Mouse (Mus musculus) stomach, embryonic 16.5 days (tissue): ENCODE measurements at regions not wholly inside any gene's neighbourhood (a gene's known extent, or its start where the extent isn't known, plus 50 kb on each side); places are given as distances from the start of the nearest gene placed in this dataset.

Source experiments
- ATAC-seq: fragments of 200-750 bp; cut with Nextera tagmentation; 2 replicates; pipeline ENCODE4 v1.8.0; 2017; ENCODE audit warnings: moderate number of reproducible peaks, moderate TSS enrichment; ENCODE audit not compliant: insufficient read depth, low FRiP score
- H3K27ac ChIP-seq: fragments of 300-500 bp; sonication (generic); 2 replicates; pipeline ENCODE4 v1.5.1; 2014; ENCODE audit warnings: low read length
- H3K27me3 ChIP-seq: fragments of 300-500 bp; sonication (generic); 2 replicates; pipeline ENCODE4 v1.6.1; 2014; ENCODE audit warnings: low read length, control low read depth, mixed read lengths; ENCODE audit not compliant: control insufficient read depth, insufficient read depth
- H3K36me3 ChIP-seq: fragments of 300-500 bp; sonication (generic); 2 replicates; pipeline ENCODE4 v1.6.1; 2014; ENCODE audit warnings: low read length; ENCODE audit not compliant: control insufficient read depth, insufficient read depth
- H3K4me1 ChIP-seq: fragments of 300-500 bp; sonication (generic); 2 replicates; pipeline ENCODE4 v1.6.1; 2014; ENCODE audit warnings: low read length, control low read depth, mixed read lengths; ENCODE audit not compliant: control insufficient read depth, insufficient read depth
- H3K4me2 ChIP-seq: fragments of 300-500 bp; sonication (generic); 2 replicates; pipeline ENCODE4 v1.6.1; 2014; ENCODE audit warnings: low read depth, low read length, mixed read lengths
- H3K4me3 ChIP-seq: fragments of 300-500 bp; sonication (generic); replicated peaks from 2 replicates; pipeline ENCODE4 v1.5.1; 2014; ENCODE audit warnings: mild to moderate bottlenecking, low read length
- H3K9ac ChIP-seq: fragments of 300-500 bp; sonication (generic); 2 replicates; pipeline ENCODE4 v1.6.1; 2014; ENCODE audit warnings: low read length
- H3K9me3 ChIP-seq: fragments of 300-500 bp; sonication (generic); replicated peaks from 2 replicates; pipeline ENCODE4 v1.6.1; 2016; ENCODE audit warnings: low read length, control low read depth; ENCODE audit not compliant: control insufficient read depth
- WGBS: fragments of 180-500 bp; shearing (Covaris S2); extraction: QIAGEN DNeasy Blood & Tissue Kit; methylation state at CpG from one replicate; pipeline ENCODE4 v1.1.7; 2014; 5-methylcytosine and 5-hydroxymethylcytosine counted together

GRCm38 (mm10) chr9:6741478-6741877, 442.8 kb downstream of the Dync2h1 start:
- Histone ChIP-seq H3K27me3 (no peaks in the 10 kb centered on the region), H3K9ac (no peak overlapping the region), H3K4me3 (no peak overlapping the region), H3K36me3 (no peaks in the 10 kb centered on the region), H3K4me1 (no peaks in the 10 kb centered on the region), H3K9me3 (no peaks in the 10 kb centered on the region), H3K4me2 (no peak overlapping the region), H3K27ac (no peak overlapping the region)
- 84% methylated on average over 1 of the region's 1 CpGs for WGBS
- no peak for ATAC-seq

GRCm38 (mm10) chr9:6736411-6736810, 447.8 kb downstream of the Dync2h1 start:
- Histone ChIP-seq H3K9ac (no peak overlapping the region), H3K27me3 (no peaks in the 10 kb centered on the region), H3K4me3 (no peak overlapping the region), H3K4me1 (no peaks in the 10 kb centered on the region), H3K36me3 (no peaks in the 10 kb centered on the region), H3K9me3 (no peaks in the 10 kb centered on the region), H3K27ac (no peak overlapping the region), H3K4me2 (no peak overlapping the region)
- 79% methylated on average over 1 of the region's 1 CpGs for WGBS
- ATAC-seq, result no peak

- H3K36me3 ChIP-seq, result no peaks in the 10 kb centered on the region
- H3K4me2 ChIP-seq, result no peak overlapping the region
- WGBS, result 60% methylated on average over 1 of the region's 1 CpGs
- H3K4me1 ChIP-seq, result no peaks in the 10 kb centered on the region
- no peak overlapping the region for H3K4me3 ChIP-seq
- ATAC-seq, result no peak
- H3K27me3 ChIP-seq, result no peaks in the 10 kb centered on the region
- H3K9me3 ChIP-seq, result no peaks in the 10 kb centered on the region
- H3K27ac ChIP-seq, result no peak overlapping the region
- no peak overlapping the region for H3K9ac ChIP-seq
Observed at GRCm38 (mm10) chr9:6726411-6726810, 456.8 kb upstream of the Ddi1 start.

GRCm38 (mm10) chr9:6677225-6677718, 407.6 kb upstream of the Ddi1 start:
- Histone ChIP-seq H3K4me3 (no peak overlapping the region), H3K9me3 (no peaks in the 10 kb centered on the region), H3K4me1 (no peaks in the 10 kb centered on the region), H3K27me3 (no peaks in the 10 kb centered on the region), H3K36me3 (no peaks in the 10 kb centered on the region), H3K27ac (no peak overlapping the region), H3K9ac (no peak overlapping the region), H3K4me2 (no peak overlapping the region)
- no peak for ATAC-seq
- 74% methylated on average over 3 of the region's 3 CpGs for WGBS

- H3K4me3 ChIP-seq, result no peak overlapping the region
Observed at GRCm38 (mm10) chr9:6668001-6668969, 398.6 kb upstream of the Ddi1 start.

GRCm38 (mm10) chr9:6665679-6666078, 396.0 kb upstream of the Ddi1 start:
- 66% methylated on average over 2 of the region's 2 CpGs for whole genome bisulfite sequencing
- no peaks in the 10 kb centered on the region for H3K27me3 ChIP-seq
- ATAC-seq, result no peak
- no peaks in the 10 kb centered on the region for H3K36me3 ChIP-seq
- no peak overlapping the region for H3K27ac ChIP-seq
- no peak overlapping the region for H3K4me2 ChIP-seq
- no peaks in the 10 kb centered on the region for H3K9me3 ChIP-seq
- no peaks in the 10 kb centered on the region for H3K4me1 ChIP-seq
- no peak overlapping the region for H3K9ac ChIP-seq
- H3K4me3 ChIP-seq, result no peak overlapping the region

More at GRCm38 (mm10) chr9:6668001-6668969, 398.6 kb upstream of the Ddi1 start:
- Histone ChIP-seq H3K4me2 (peak overlapping the region; percentile 30; the same call in 1 of the 2 replicates), H3K36me3 (no peaks in the 10 kb centered on the region), H3K9ac (no peak overlapping the region), H3K27me3 (no peaks in the 10 kb centered on the region), H3K4me1 (no peaks in the 10 kb centered on the region), H3K27ac (no peak overlapping the region), H3K9me3 (no peaks in the 10 kb centered on the region)
- peak; percentile 77; the same call in 1 of the 2 replicates for ATAC-seq
- WGBS, result 29% methylated on average over 14 of the region's 14 CpGs

- Histone ChIP-seq H3K4me2 (no peak overlapping the region), H3K4me3 (no peak overlapping the region), H3K36me3 (no peaks in the 10 kb centered on the region), H3K27me3 (no peaks in the 10 kb centered on the region), H3K9ac (no peak overlapping the region), H3K4me1 (no peaks in the 10 kb centered on the region), H3K27ac (no peak overlapping the region), H3K9me3 (no peaks in the 10 kb centered on the region)
- ATAC-seq, result no peak
- 79% methylated on average over 4 of the region's 4 CpGs for WGBS
Observed at GRCm38 (mm10) chr9:6652267-6652994, 382.8 kb upstream of the Ddi1 start.

GRCm38 (mm10) chr9:6651572-6652236, 382.1 kb upstream of the Ddi1 start:
- H3K4me3 ChIP-seq, result no peak overlapping the region
- no peak overlapping the region for H3K4me2 ChIP-seq
- H3K27me3 ChIP-seq, result no peaks in the 10 kb centered on the region
- no peak for ATAC-seq
- H3K27ac ChIP-seq, result no peak overlapping the region
- no peaks in the 10 kb centered on the region for H3K36me3 ChIP-seq
- H3K9me3 ChIP-seq, result no peaks in the 10 kb centered on the region
- H3K4me1 ChIP-seq, result no peaks in the 10 kb centered on the region
- H3K9ac ChIP-seq, result no peak overlapping the region
- WGBS, result 88% methylated on average over 6 of the region's 6 CpGs
